Mouse (Mus musculus): ENCODE measurements at regions not wholly inside any gene's neighbourhood (a gene's known extent, or its start where the extent isn't known, plus 50 kb on each side); places are given as distances from the start of the nearest gene placed in this dataset.

DNA sequence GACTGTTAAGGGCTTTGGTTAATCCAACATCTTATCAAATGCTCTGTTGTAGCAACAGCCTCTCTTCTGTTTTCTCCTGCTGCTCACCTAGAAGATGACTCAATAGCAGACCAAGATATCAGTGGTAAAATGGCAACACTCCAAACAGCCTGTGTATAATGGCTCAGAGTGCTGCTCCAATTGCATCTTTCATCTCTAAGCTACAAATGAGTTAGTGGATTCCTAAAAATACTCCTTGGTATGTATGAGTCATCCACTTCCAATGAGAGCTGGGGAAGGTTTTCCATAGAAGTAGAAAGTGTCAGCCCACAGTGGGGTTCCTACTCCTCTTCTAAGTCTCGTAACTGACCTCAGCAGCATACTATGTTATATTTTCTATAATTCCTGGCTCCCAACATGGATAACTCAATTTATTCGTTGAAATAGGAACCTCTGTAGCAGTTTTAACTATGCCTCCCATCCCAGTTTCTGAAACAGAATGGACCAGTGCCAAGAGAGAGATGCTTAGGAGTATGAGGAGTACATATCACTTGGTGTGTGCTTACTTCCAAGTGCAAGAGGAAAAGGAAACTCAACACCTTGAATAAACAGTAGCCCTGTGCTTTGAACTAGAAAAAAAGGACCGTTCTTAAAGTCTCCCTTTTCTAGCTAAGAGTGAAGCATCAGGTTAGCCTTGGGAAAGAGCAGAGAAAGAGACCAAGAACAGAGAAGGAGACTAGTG, 612.5 kb upstream of the Klf6 start:
- no peak overlapping the region for H3K4me3 ChIP-seq
- no peak overlapping the region for H3K27ac ChIP-seq
- H3K4me1 ChIP-seq: no peaks in the 10 kb centered on the region
- no peaks in the 10 kb centered on the region for H3K36me3 ChIP-seq
- no peak for DNase-seq (ENCODE audit: low spot score)
- WGBS: 31% methylated on average over 3 of the region's 3 CpGs
- no peaks in the 10 kb centered on the region for H3K27me3 ChIP-seq (ENCODE audit: insufficient read depth, poor library complexity, severe bottlenecking)
- H3K9me3 ChIP-seq: no peaks in the 10 kb centered on the region

DNA sequence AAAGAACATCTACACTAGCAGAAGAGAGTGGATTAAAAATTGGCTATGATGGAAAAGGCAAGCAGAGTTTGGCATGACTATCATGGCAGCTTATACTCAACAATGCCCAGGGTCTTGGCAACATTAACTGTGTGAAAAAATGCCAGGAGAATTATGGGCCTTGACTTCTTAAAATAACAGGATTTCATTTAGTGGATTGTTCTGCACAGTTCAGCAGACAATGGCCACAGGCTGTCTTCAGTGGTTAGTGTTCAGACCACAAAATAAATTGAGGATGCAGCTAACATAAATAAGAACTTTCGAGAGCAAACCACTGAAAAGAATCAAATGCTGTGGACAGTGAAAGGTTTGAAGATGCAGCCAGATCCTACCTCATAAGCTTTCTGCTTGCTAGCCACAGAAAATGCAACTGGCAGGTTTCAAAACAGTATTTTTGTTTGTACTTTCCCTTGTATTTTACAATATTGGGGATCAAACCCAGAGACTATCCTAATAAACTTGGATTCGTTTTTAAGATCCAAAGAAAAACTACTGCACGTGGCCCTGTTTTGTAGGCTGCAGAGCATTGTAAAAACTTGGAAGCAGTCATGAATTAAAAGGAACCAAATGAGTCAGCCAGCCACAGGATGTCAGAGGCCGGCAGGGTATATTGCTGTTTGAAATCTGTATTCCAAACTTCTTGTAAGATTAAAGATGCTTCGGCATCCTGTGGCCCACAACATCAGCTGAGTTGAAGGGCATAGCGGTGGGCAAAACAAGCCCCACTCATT, 603.2 kb upstream of the Klf6 start:
- Histone ChIP-seq H3K9me3 (no peaks in the 10 kb centered on the region), H3K27me3 (ENCODE audit: insufficient read depth, poor library complexity, severe bottlenecking) (no peaks in the 10 kb centered on the region), H3K27ac (no peak overlapping the region), H3K4me3 (no peak overlapping the region), H3K36me3 (no peaks in the 10 kb centered on the region), H3K4me1 (no peaks in the 10 kb centered on the region)
- 73% methylated on average over 6 of the region's 6 CpGs for WGBS
- DNase-seq (ENCODE audit: low spot score): no peak

DNA sequence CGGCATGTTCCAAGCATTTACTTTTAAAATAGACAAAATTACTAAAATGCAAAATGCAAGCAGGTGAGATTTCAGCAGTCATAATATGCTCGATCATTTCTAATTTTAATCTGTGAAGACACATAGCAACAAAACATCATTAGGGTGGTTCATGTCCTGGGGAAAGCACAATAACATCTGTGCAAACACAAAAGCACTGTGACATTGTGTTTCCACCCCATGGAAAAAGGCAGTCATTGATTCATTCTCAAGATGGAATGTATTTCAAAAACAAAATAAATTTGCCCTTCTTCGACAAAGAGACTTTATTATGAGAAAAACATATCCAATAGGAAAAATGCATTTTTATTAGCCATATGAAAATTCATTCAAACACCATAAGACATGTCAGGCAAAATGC, 601.5 kb upstream of the Klf6 start:
- H3K4me1 ChIP-seq: no peaks in the 10 kb centered on the region
- H3K27me3 ChIP-seq (ENCODE audit: insufficient read depth, poor library complexity, severe bottlenecking): no peaks in the 10 kb centered on the region
- H3K9me3 ChIP-seq: no peaks in the 10 kb centered on the region
- no peak for DNase-seq (ENCODE audit: low spot score)
- H3K27ac ChIP-seq: no peak overlapping the region
- WGBS: 81% methylated on average over 3 of the region's 3 CpGs
- H3K36me3 ChIP-seq: no peaks in the 10 kb centered on the region
- H3K4me3 ChIP-seq: no peak overlapping the region

DNA sequence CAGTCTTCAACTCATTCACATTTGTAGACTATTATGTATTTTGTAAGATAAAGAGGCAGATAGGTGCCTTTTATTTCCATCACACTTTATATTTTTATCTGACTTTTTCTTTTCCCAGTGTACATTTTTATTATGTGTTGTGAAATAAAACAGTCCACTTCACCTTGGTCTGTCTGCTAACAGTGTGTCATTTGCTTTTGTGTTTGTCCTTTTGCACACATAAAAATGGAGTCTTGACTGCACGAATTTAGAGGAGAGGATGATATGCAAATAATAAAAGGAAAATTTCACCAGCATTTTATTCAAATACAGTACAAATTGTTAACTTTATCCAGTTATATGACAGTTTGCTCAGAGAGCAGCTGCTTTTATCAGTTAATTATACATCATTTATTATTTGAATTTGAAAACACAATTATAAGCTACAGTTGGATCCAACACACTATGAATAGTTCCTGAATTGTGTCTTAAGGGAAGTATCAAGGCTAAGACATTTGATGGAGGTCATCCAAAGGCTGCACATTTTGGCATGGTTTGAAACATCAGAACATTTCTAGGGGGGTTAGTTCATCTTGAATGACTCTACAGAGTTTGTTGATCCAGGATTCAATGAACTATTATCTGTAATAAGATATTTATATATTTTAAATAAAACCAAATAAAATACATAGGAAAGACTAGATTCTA, 588.6 kb upstream of the Klf6 start:
- no peak for DNase-seq (ENCODE audit: low spot score)
- 65% methylated on average over 1 of the region's 1 CpGs for WGBS
- no peaks in the 10 kb centered on the region for H3K27me3 ChIP-seq (ENCODE audit: insufficient read depth, poor library complexity, severe bottlenecking)
- H3K27ac ChIP-seq: no peak overlapping the region
- no peak overlapping the region for H3K4me3 ChIP-seq
- no peaks in the 10 kb centered on the region for H3K36me3 ChIP-seq
- no peaks in the 10 kb centered on the region for H3K9me3 ChIP-seq
- H3K4me1 ChIP-seq: no peaks in the 10 kb centered on the region

DNA sequence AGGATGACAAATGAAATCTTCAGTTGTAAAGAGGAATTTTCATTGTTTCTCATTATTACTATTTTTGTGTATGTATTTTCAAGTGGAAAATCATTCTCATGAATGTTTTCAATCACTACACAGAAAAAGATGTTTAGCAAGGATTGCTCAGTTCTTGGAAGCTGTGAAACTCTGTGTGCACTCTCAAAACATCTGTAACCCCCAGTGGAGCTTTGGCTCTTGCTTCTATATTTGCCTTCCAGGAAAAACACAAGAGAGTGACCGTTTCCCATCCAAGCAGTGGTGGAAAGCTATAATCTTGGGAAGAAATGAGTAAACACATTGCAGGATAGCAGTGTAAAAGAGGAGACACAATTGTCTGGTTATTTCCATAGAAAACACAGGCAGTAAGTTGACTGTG, 584.7 kb upstream of the Klf6 start:
- WGBS: 81% methylated on average over 1 of the region's 1 CpGs
- no peaks in the 10 kb centered on the region for H3K9me3 ChIP-seq
- no peaks in the 10 kb centered on the region for H3K27me3 ChIP-seq (ENCODE audit: insufficient read depth, poor library complexity, severe bottlenecking)
- H3K36me3 ChIP-seq: no peaks in the 10 kb centered on the region
- H3K4me3 ChIP-seq: no peak overlapping the region
- no peak for DNase-seq (ENCODE audit: low spot score)
- H3K4me1 ChIP-seq: no peaks in the 10 kb centered on the region
- H3K27ac ChIP-seq: no peak overlapping the region

DNA sequence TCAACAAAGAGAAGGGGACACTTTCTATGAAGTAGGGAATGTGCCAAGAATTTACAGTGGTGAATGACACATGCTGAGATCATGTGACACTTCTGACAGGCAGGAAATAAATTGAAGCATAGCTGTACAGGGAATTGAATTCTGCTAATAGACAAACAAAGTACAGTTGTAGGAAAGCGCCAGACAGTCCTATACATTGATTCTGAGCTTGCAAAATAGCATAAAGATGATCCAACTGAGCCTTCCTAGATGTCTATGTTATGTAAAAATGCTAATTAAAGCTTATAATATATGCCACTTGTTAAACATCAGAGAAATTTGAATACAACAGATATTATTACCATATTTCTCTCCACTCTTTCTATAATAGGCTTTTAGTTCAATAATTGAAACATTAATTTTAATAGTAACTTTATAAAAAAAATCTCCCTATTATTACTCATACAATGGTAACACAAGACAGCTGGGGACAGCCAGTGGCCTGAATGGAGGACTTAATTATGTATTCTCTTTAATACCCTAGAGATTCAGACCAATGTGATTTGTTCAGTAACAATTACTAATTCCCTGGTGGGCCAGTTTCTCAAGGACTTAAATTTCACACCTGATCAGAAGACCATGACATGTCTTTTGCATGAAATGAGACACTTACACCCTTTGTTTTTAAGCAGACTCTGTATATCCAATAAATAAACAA, 571.4 kb upstream of the Klf6 start:
- WGBS: 85% methylated on average over 1 of the region's 1 CpGs

DNA sequence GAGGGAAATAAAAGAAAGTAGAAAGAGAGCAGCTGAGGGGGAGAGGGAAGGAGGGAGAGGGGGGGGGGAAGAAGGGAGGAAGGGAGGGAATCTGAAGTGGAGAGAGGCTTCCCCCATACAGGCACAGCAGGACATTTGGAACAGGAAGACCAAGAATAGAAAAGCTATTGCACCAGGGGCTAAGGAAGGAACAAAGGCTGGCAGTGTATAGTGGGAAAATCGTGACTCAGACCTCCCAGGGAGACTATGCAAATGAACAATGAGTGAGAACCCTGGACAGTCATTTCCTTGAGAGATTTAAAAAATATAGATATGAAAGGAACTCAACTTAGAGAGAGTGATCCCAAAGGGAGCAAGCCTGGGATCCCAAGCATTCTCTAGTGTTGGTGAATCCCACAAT, 559.1 kb upstream of the Klf6 start:
- no peaks in the 10 kb centered on the region for H3K4me1 ChIP-seq
- H3K4me3 ChIP-seq: no peak overlapping the region
- no peak for DNase-seq (ENCODE audit: low spot score)
- 26% methylated on average over 1 of the region's 1 CpGs for WGBS
- H3K36me3 ChIP-seq: no peaks in the 10 kb centered on the region
- H3K27ac ChIP-seq: no peak overlapping the region
- no peaks in the 10 kb centered on the region for H3K9me3 ChIP-seq
- no peaks in the 10 kb centered on the region for H3K27me3 ChIP-seq (ENCODE audit: insufficient read depth, poor library complexity, severe bottlenecking)

More for the DNA sequence above, 571.4 kb upstream of the Klf6 start:
- no peaks in the 10 kb centered on the region for H3K36me3 ChIP-seq
- no peaks in the 10 kb centered on the region for H3K9me3 ChIP-seq
- no peak for DNase-seq (ENCODE audit: low spot score)
- H3K4me1 ChIP-seq: no peaks in the 10 kb centered on the region
- no peak overlapping the region for H3K4me3 ChIP-seq
- no peaks in the 10 kb centered on the region for H3K27me3 ChIP-seq (ENCODE audit: insufficient read depth, poor library complexity, severe bottlenecking)
- H3K27ac ChIP-seq: no peak overlapping the region

DNA sequence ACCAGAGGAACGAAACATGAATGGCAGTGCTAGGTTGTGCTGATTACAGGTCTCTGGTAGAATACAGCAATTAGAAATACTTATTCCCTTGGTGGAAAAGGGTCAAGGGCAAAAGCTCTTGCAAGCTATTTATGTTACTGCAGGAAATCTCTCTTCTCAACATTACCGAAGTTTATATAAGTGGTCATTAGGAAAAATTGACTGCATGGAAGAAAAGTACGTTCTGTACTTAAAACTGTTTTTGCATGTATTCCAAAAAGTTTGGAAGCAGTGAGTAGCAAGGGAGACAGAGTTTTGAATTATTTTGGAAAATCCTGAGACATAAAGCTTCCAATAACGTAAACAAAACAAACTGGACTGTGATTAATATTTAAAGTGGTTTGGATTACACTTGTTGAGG, 554.6 kb upstream of the Klf6 start:
- Histone ChIP-seq H3K9me3 (no peaks in the 10 kb centered on the region), H3K36me3 (no peaks in the 10 kb centered on the region), H3K4me3 (no peak overlapping the region), H3K4me1 (no peaks in the 10 kb centered on the region), H3K27me3 (ENCODE audit: insufficient read depth, poor library complexity, severe bottlenecking) (no peaks in the 10 kb centered on the region), H3K27ac (no peak overlapping the region)
- DNase-seq (ENCODE audit: low spot score): no peak
- WGBS: 82% methylated on average over 4 of the region's 4 CpGs

DNA sequence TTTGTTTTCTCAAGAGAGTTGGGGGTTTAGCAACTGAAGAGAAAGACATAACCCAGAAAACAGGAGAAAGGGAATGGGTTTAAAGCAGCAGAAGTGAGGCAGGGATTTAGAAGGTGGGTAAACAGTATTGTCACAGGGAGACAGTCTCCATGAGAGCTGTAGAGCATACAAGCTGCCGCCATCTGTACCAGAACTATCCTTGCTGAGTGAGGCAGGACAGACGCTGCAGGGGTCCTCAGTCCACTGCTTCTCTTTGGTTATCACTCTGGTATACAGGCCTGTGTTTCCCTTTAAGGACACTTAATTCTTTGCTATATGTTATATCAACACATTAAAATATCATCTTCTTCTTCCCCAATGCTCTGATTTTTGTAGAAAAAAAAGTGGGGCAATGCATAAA, 548.0 kb upstream of the Klf6 start:
- H3K9me3 ChIP-seq: no peaks in the 10 kb centered on the region
- no peaks in the 10 kb centered on the region for H3K36me3 ChIP-seq
- 35% methylated on average over 2 of the region's 2 CpGs for WGBS
- no peak for DNase-seq (ENCODE audit: low spot score)
- H3K27ac ChIP-seq: no peak overlapping the region
- no peaks in the 10 kb centered on the region for H3K27me3 ChIP-seq (ENCODE audit: insufficient read depth, poor library complexity, severe bottlenecking)
- no peak overlapping the region for H3K4me3 ChIP-seq
- no peaks in the 10 kb centered on the region for H3K4me1 ChIP-seq

DNA sequence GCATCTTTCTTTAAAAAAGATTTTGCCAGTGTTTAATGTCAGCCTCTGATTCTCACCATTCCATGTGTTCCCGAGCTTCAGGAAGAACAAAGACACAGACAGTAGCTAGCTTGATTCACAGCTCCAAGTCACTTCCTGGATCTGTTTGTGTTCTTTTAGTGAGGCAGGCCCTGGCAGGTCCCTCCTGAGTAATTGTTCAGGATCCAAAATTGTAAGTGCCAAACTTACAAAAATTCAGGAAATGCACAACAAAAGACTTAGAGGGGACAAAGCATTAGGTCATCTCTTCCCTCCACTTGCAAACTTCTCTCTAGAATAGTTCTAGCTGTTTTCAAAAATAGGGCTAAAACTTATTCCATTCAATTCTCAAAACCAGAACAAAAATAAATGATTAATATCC, 546.3 kb upstream of the Klf6 start:
- WGBS: 65% methylated on average over 1 of the region's 1 CpGs
- no peaks in the 10 kb centered on the region for H3K36me3 ChIP-seq
- no peak overlapping the region for H3K4me3 ChIP-seq
- no peak for DNase-seq (ENCODE audit: low spot score)
- no peaks in the 10 kb centered on the region for H3K4me1 ChIP-seq
- no peak overlapping the region for H3K27ac ChIP-seq
- no peaks in the 10 kb centered on the region for H3K27me3 ChIP-seq (ENCODE audit: insufficient read depth, poor library complexity, severe bottlenecking)
- H3K9me3 ChIP-seq: no peaks in the 10 kb centered on the region

DNA sequence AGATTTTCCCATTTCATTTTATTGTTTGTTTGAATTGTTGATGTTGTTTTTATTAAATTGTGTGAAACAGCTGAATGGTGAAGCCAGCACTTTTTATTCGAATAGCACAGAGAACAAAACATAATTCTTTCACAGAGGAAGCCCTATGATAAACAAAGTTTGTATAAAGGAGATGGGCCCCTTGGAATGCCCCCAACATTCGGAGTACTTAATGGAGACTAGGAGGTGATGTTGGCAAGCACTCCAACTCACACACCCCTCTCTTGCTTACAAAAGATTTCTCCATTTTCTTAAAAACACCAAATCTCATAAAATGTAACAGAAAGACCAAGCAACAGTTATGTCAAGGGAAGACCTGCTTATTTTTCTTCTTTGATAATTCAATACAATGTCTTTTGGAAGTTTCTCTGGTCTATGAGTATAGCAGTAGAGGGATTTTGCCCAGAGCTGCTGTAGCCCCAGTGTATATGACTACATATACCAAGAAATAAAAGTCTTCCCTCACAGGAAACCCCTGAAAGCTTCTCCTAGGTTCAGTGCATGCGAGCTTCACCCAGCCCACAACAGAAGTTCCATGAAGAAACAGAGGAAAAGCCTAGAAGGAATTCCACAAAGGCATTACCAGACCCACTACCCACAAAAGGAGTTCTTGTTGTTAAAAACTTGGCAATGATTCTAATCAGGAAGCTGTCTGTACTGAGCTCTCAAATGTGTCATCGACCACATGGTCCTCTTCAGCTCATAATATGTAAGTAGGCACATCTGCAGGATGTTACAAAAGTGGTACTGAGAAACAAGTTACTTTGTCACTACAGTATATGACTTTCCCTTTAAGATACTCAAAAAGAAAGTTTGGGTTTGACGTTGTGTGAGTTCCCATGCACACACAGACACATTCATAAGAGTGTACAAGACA, 543.1 kb upstream of the Klf6 start:
- WGBS: 77% methylated on average over 5 of the region's 5 CpGs
- no peak for DNase-seq (ENCODE audit: low spot score)
- no peaks in the 10 kb centered on the region for H3K27me3 ChIP-seq (ENCODE audit: insufficient read depth, poor library complexity, severe bottlenecking)
- no peaks in the 10 kb centered on the region for H3K36me3 ChIP-seq
- H3K4me1 ChIP-seq: no peaks in the 10 kb centered on the region
- no peaks in the 10 kb centered on the region for H3K9me3 ChIP-seq
- no peak overlapping the region for H3K4me3 ChIP-seq
- no peak overlapping the region for H3K27ac ChIP-seq

DNA sequence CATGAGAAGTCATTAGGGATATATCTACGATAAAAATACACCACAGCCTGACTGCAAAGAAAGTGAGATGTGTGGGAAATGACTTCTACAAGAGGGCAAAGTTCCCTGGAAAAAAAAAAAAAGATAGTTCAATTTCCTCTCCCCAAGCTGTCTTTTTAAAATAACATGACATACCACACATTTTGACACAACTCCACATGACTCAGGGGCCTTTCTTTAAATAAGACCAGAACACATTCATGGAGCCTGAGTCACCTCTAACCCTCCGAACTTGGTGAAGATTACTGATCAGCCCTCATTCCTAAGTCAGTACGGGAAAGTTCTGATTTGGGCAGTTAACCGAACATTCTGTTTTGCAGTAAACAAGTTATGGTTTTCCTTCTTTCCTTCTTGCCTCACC, 515.6 kb upstream of the Klf6 start:
- 31% methylated on average over 4 of the region's 4 CpGs for WGBS
- Histone ChIP-seq H3K4me3 (no peak overlapping the region), H3K27ac (no peak overlapping the region), H3K9me3 (no peaks in the 10 kb centered on the region), H3K27me3 (ENCODE audit: insufficient read depth, poor library complexity, severe bottlenecking) (no peaks in the 10 kb centered on the region), H3K36me3 (no peaks in the 10 kb centered on the region), H3K4me1 (0 out of 2 replicates have a peak, but pooled peaks cover 6% of the 10 kb centered on the region)
- DNase-seq (ENCODE audit: low spot score): no peak

Measured in heart, embryonic 10.5 days (tissue).